Mouse (Mus musculus): ENCODE results near the gene Stx18.

DNA sequence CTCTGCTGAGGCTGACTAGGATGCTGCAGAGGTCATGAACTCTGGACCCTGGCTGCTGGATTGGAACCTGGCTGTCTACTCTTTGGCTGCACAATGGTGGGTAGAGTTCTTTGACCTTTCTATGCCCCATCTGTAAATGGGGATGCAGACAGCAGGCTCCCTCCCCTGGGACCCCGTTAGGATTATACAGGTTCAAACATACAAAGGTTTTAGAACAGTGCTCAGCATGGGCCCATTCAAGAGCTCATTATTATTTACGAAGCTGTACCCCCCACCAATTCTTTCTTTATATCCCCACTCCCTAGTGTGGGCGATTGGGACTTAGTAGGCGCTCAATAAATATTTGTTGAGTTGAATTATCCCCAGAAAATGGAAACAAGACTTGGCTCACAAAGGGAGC is 36.0 kb upstream of the Stx18 start:
- TF ChIP-seq GATA1 (IDR thresholded peaks at IDR 0.05; ENCODE audit: low read length) (no peak), TAL1 (IDR thresholded peaks at IDR 0.05; ENCODE audit: low read length) (no peak)
